Mouse (Mus musculus) heart, postnatal 0 days (tissue): Measurements from ENCODE around the gene Fat3. TPM values are rescaled to one million over a fixed set of nuclear protein-coding genes. Genes with fewer than 3 reads are reported as not detected.

Experiments used
- ATAC-seq: fragments of 200-750 bp; cut with Nextera tagmentation; 2 replicates; pipeline ENCODE4 v1.8.0; 2017; ENCODE audit warnings: low read depth, moderate number of reproducible peaks, moderate library complexity; ENCODE audit not compliant: insufficient read depth
- DNase-seq: peaks from one replicate; pipeline ENCODE4 v3.0.0-alpha.2; 2016; ENCODE audit warnings: low spot score
- H3K27ac ChIP-seq: fragments of 300-500 bp; sonication (generic); 2 replicates; pipeline ENCODE4 v1.5.1; 2014; ENCODE audit warnings: low read depth, mild to moderate bottlenecking
- H3K27me3 ChIP-seq: fragments of 300-500 bp; sonication (generic); 2 replicates; pipeline ENCODE4 v1.6.1; 2014; ENCODE audit warnings: low read length, mixed read lengths; ENCODE audit not compliant: control insufficient read depth, insufficient read depth
- H3K36me3 ChIP-seq: fragments of 300-500 bp; sonication (generic); replicated peaks from 2 replicates; pipeline ENCODE4 v1.6.1; 2014; ENCODE audit warnings: low read length, mixed read lengths; ENCODE audit not compliant: control insufficient read depth, insufficient read depth
- H3K4me1 ChIP-seq: fragments of 300-500 bp; sonication (generic); 2 replicates; pipeline ENCODE4 v1.6.1; 2014; ENCODE audit warnings: antibody characterized with exemption; ENCODE audit not compliant: control insufficient read depth, insufficient read depth
- H3K4me2 ChIP-seq: fragments of 300-500 bp; sonication (generic); 2 replicates; pipeline ENCODE4 v1.6.1; 2014; ENCODE audit warnings: low read depth, mild to moderate bottlenecking, low read length, moderate library complexity
- H3K4me3 ChIP-seq: fragments of 300-500 bp; sonication (generic); 2 replicates; pipeline ENCODE4 v1.5.1; 2014; ENCODE audit warnings: low read depth, low read length
- H3K9ac ChIP-seq: fragments of 300-500 bp; sonication (generic); replicated peaks from 2 replicates; pipeline ENCODE4 v1.6.1; 2014; ENCODE audit warnings: low read depth, low read length, mixed read lengths
- H3K9me3 ChIP-seq: fragments of 300-500 bp; sonication (generic); replicated peaks from 2 replicates; pipeline ENCODE4 v1.6.1; 2016; ENCODE audit warnings: low read length; ENCODE audit not compliant: control insufficient read depth
- CTCF ChIP-seq: IDR thresholded peaks from 2 replicates; pipeline ENCODE4 v1.5.1; 2016; ENCODE audit warnings: antibody characterized with exemption, control low read depth, low read depth
- EP300 ChIP-seq: IDR thresholded peaks from 2 replicates; pipeline ENCODE4 v1.6.1; 2016; ENCODE audit warnings: antibody characterized with exemption, low read depth
- WGBS: fragments of 180-500 bp; shearing (Covaris S2); extraction: QIAGEN DNeasy Blood & Tissue Kit; methylation state at CpG from one replicate; pipeline ENCODE4 v1.1.7; 2014; 5-methylcytosine and 5-hydroxymethylcytosine counted together
- polyA plus RNA-seq: library from polyadenylated mRNA; unstranded; fragments of >200 nt; fragmentation: Nextera tagmentation; extraction: Ambion mirVana; gene quantifications from 2 replicates; pipeline ENCODE4 v1.2.1, GENCODE M21; 2015
- total RNA-seq: library from RNA; depleted of rRNA; stranded (reverse); fragments of >200 nt; gene quantifications from 2 replicates; pipeline ENCODE4 v1.2.3, GENCODE M21; 2014; ENCODE audit warnings: low replicate concordance

Gene Fat3
- total and polyA plus RNA-seq, 2 experiments from 2014 or later = 0.19 to 2.4 TPM

DNA sequence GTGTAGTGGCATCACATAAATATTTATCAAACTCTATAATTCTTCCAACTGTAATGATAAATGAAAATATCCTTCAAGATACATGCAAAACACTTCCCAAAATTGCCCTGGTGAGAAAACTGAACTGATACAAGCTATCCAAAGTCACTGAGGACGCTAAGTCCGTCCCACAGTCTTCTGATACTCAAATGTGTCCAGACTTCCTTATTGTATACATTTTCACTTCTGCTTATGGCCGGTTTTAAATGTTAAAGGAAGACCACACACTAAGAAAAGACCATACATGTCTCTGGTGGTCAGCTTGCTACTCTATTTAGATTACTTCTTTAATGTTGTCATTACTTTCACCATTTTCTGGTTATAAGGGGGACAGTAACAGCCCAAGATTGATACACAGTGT is 137.4 kb downstream of the Fat3 start:
- TF ChIP-seq CTCF = no peak
- no peak for TF ChIP-seq EP300
- no peaks in the 10 kb centered on the region for H3K9me3 ChIP-seq
- H3K4me2 ChIP-seq = no peak overlapping the region
- no peaks in the 10 kb centered on the region for H3K36me3 ChIP-seq
- no peak overlapping the region for H3K4me3 ChIP-seq
- WGBS = 76% methylated on average over 3 of the region's 3 CpGs
- ATAC-seq (no peak), DNase-seq (no peak)
- H3K4me1 ChIP-seq = no peaks in the 10 kb centered on the region
- H3K9ac ChIP-seq = no peak overlapping the region
- H3K27ac ChIP-seq = no peak overlapping the region
- no peaks in the 10 kb centered on the region for H3K27me3 ChIP-seq

DNA sequence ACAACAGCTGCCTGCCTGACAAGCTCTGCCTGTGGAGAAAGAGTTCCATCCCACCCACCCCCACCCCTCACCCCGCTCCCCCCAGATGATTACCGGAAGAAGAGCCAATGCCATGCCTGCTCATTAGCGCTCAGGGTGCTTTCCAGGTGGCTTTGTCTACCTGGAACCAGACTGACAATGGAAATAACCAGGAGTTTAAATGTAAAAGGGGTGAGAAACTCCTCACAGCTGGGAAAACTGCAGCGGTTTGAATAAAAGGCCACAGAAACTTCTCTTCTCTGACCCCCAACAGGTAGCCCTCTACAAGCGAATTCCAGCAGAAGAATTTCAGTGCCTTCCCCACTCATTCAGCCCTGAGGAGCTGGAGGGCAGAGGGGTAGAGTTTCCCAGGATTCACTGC is 139.3 kb downstream of the Fat3 start:
- Histone ChIP-seq H3K9ac (no peak overlapping the region), H3K9me3 (no peaks in the 10 kb centered on the region), H3K4me2 (no peak overlapping the region), H3K4me1 (no peaks in the 10 kb centered on the region), H3K27ac (no peak overlapping the region), H3K36me3 (no peaks in the 10 kb centered on the region), H3K4me3 (no peak overlapping the region), H3K27me3 (no peaks in the 10 kb centered on the region)
- DNase-seq (no peak), ATAC-seq (no peak)
- 29% methylated on average over 5 of the region's 5 CpGs for WGBS
- no peak for TF ChIP-seq CTCF
- no peak for TF ChIP-seq EP300

DNA sequence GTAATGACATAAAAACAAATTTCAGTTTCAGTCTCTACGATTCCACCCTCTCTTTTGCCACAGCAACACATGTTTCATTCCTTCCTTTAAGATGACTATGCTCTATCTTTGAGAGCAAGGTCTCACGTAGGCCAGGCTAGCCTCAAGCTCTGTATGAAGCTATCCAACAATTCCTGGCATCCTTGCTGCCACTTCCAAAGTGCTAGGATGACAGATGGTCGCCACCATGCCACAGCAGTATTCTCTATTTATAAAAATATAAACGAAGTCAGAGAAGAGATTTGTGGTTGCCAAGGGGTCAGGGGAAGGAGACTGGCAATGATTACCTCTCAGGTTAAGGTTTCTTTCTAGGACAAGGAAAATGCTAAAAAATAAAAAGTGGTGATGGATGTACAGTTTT is 144.4 kb downstream of the Fat3 start:
- no peak overlapping the region for H3K27ac ChIP-seq
- 66% methylated on average over 4 of the region's 4 CpGs for WGBS
- H3K9me3 ChIP-seq = no peaks in the 10 kb centered on the region
- no peak overlapping the region for H3K9ac ChIP-seq
- no peaks in the 10 kb centered on the region for H3K27me3 ChIP-seq
- no peak overlapping the region for H3K4me2 ChIP-seq
- H3K4me3 ChIP-seq = no peak overlapping the region
- DNase-seq (no peak), ATAC-seq (no peak)
- H3K36me3 ChIP-seq = no peaks in the 10 kb centered on the region
- no peak for TF ChIP-seq CTCF
- TF ChIP-seq EP300 = no peak
- no peaks in the 10 kb centered on the region for H3K4me1 ChIP-seq

DNA sequence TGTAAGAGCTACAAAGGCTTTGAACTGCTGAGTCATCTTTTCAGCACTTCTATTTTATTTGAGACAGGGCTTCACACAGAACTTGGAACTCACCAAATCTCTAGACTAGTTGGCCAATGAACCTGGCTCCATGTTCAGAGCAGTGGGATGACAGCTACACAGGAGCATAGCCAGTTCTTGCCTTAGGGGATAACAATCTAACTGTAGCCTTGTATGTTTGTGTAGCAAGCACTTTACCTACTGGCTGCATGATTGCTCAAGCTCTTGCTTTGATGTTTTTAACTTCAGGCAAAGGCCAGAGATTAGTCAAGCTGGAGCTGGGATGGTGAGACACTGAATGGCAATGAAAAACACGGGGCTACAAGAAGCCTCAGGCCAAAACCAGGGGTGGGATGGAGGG is 146.2 kb downstream of the Fat3 start:
- no peak overlapping the region for H3K4me3 ChIP-seq
- TF ChIP-seq CTCF (no peak), EP300 (no peak)
- H3K4me2 ChIP-seq = no peak overlapping the region
- no peaks in the 10 kb centered on the region for H3K27me3 ChIP-seq
- no peaks in the 10 kb centered on the region for H3K36me3 ChIP-seq
- H3K4me1 ChIP-seq = no peaks in the 10 kb centered on the region
- H3K27ac ChIP-seq = no peak overlapping the region
- no peaks in the 10 kb centered on the region for H3K9me3 ChIP-seq
- no peak overlapping the region for H3K9ac ChIP-seq
- ATAC-seq (no peak), DNase-seq (no peak)
- WGBS = 25% methylated on average over 1 of the region's 1 CpGs

DNA sequence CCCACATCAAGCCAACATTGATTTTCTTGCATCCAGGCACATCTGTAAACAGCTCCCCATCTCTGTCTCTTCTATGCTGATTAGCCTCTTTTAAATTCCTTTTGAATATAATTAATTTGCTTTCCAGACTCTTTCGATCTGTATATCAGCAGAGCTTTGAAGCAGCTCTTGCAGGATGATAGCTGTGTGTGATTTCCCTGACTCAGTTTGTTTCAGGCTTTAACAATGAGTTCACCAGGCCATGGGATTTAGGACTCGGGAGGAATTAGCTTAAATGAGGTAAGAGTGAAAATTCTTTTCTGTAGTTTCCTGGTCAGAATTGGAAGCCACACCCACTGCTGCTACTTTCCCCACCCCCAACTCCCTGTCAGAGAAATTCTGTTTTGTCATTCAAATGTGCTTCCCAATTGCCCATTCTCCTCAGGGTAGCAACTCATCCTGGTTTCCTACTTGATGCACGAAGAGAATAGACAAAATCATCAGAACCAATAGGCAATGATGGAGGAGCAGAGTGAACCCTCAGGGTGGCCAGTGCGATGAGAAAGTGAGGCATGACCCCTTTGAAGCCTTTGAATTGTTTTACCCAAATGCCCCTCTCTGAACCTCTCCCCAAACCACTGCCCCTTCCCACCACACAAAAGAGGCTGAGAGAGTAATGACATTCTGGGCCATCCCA is 147.9 kb downstream of the Fat3 start:
- WGBS = 58% methylated on average over 4 of the region's 4 CpGs
- ATAC-seq = no peak
- no peak overlapping the region for H3K4me3 ChIP-seq

DNA sequence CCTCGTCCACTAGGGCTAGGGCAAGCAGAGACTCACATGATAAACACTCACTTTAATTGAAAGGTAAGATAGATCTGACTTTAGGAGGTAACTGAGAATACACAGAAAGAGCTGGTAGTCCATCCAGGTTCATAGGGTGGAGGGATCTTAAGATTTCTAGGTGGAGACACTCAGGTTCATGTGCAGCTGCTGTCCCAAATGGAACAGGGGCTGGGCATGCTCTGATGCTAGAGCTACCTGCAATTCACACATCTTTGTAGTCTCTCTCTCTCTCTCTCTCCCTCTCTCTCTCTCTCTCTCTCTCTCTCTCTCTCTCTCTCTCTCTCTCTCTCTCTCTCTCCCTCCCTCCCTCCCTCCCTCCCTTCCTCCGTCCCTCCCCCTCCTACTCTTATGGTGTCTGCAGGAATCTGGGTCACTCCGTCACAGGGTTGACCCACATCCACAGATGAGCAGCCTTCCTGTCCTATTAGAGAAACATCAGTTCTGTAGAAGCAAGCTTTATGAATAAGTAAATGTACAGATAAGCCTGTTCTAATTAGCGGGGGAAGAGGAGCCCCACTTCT is 148.5 kb downstream of the Fat3 start:
- H3K36me3 ChIP-seq = no peaks in the 10 kb centered on the region
- TF ChIP-seq CTCF (no peak), EP300 (no peak)
- ATAC-seq (no peak), DNase-seq (no peak)
- no peaks in the 10 kb centered on the region for H3K9me3 ChIP-seq
- no peak overlapping the region for H3K27ac ChIP-seq
- H3K4me1 ChIP-seq = no peaks in the 10 kb centered on the region
- H3K27me3 ChIP-seq = no peaks in the 10 kb centered on the region
- 61% methylated on average over 3 of the region's 4 CpGs for WGBS
- no peak overlapping the region for H3K4me2 ChIP-seq
- no peak overlapping the region for H3K9ac ChIP-seq
- H3K4me3 ChIP-seq = no peak overlapping the region

More for the DNA sequence above, 147.9 kb downstream of the Fat3 start:
- Histone ChIP-seq H3K4me2 (no peak overlapping the region), H3K27me3 (no peaks in the 10 kb centered on the region), H3K27ac (no peak overlapping the region), H3K9me3 (no peaks in the 10 kb centered on the region), H3K4me1 (no peaks in the 10 kb centered on the region), H3K9ac (no peak overlapping the region), H3K36me3 (no peaks in the 10 kb centered on the region)
- no peak for TF ChIP-seq EP300
- TF ChIP-seq CTCF = no peak
- no peak for DNase-seq
